Mouse (Mus musculus): ENCODE results near the gene Fbln2.

GRCm38 (mm10) chr6:91288251-91288785 lies 76.1 kb downstream of the Fbln2 start:
- TF ChIP-seq POLR2A (IDR thresholded peaks at IDR 0.05; ENCODE audit: borderline replicate concordance, control insufficient read depth, low read depth, low read length) (no peak), CTCF (IDR thresholded peaks at IDR 0.05; ENCODE audit: control insufficient read depth, insufficient read depth, low read length) (no peak)

Measured in bone marrow, adult 2 months (tissue).